Mouse (Mus musculus) hindbrain, embryonic 16.5 days (tissue): ENCODE data around the gene Maml2. TPM values are rescaled to one million over a fixed set of nuclear protein-coding genes. Genes with fewer than 3 reads are reported as not detected.
"Not testable (repeated sequence)": the region's sequence is repeated elsewhere in the genome, so short reads cannot be mapped to it uniquely, and the experiment has no call there.

Experiments
- ATAC-seq: fragments of 200-750 bp; cut with Nextera tagmentation; 2 replicates; pipeline ENCODE4 v1.8.0; 2017; ENCODE audit warnings: moderate TSS enrichment, moderate library complexity
- H3K27ac ChIP-seq: fragments of 300-500 bp; sonication (generic); 2 replicates; pipeline ENCODE4 v1.5.1; 2014; ENCODE audit warnings: low read depth, mild to moderate bottlenecking, control low read depth, low read length, moderate library complexity
- H3K27me3 ChIP-seq: fragments of 300-500 bp; sonication (generic); replicated peaks from 2 replicates; pipeline ENCODE4 v1.6.1; 2014; ENCODE audit warnings: low read length; ENCODE audit not compliant: control insufficient read depth, insufficient read depth
- H3K36me3 ChIP-seq: fragments of 300-500 bp; sonication (generic); 2 replicates; pipeline ENCODE4 v1.6.1; 2014; ENCODE audit warnings: mild to moderate bottlenecking, low read length, moderate library complexity, mixed read lengths; ENCODE audit not compliant: control insufficient read depth, insufficient read depth
- H3K4me1 ChIP-seq: fragments of 300-500 bp; sonication (generic); 2 replicates; pipeline ENCODE4 v1.6.1; 2014; ENCODE audit warnings: low read depth, low read length; ENCODE audit not compliant: control insufficient read depth, insufficient read depth
- H3K4me2 ChIP-seq: fragments of 300-500 bp; sonication (generic); 2 replicates; pipeline ENCODE4 v1.6.1; 2014; ENCODE audit warnings: mild to moderate bottlenecking, low read length, control low read depth, moderate library complexity
- H3K4me3 ChIP-seq: fragments of 300-500 bp; sonication (generic); 2 replicates; pipeline ENCODE4 v1.5.1; 2014; ENCODE audit warnings: mild to moderate bottlenecking, low read length, control low read depth, moderate library complexity
- H3K9ac ChIP-seq: fragments of 300-500 bp; sonication (generic); 2 replicates; pipeline ENCODE4 v1.6.1; 2014; ENCODE audit warnings: low read depth, mild to moderate bottlenecking, control low read depth, low read length, moderate library complexity
- H3K9me3 ChIP-seq: fragments of 300-500 bp; sonication (generic); 2 replicates; pipeline ENCODE4 v1.6.1; 2014; ENCODE audit warnings: mild to moderate bottlenecking, low read length, moderate library complexity; ENCODE audit not compliant: control insufficient read depth
- WGBS: fragments of 180-500 bp; shearing (Covaris S2); extraction: QIAGEN DNeasy Blood & Tissue Kit; methylation state at CpG from one replicate; pipeline ENCODE4 v1.1.7; 2014; 5-methylcytosine and 5-hydroxymethylcytosine counted together
- microRNA-seq: library from miRNA; unstranded; fragments of <30 nt; microRNA quantifications from one replicate; pipeline ENCODE4, GENCODE M21; 2017
- polyA plus RNA-seq: library from polyadenylated mRNA; unstranded; fragments of >200 nt; fragmentation: Nextera tagmentation; extraction: Ambion mirVana; gene quantifications from 2 replicates; pipeline ENCODE4 v1.2.1, GENCODE M21; 2015

The Maml2 gene
- polyA plus RNA-seq, 1 experiment from 2014 or later = 10.8 TPM

GRCm38 (mm10) chr9:13715891-13716290 is 418.1 kb downstream of the Maml2 start:
- not testable (repeated sequence) for H3K4me2 ChIP-seq, ATAC-seq, H3K9me3 ChIP-seq, H3K4me1 ChIP-seq, H3K4me3 ChIP-seq, H3K9ac ChIP-seq, H3K36me3 ChIP-seq, H3K27me3 ChIP-seq, H3K27ac ChIP-seq
- WGBS = 69% methylated on average over 2 of the region's 2 CpGs

- H3K9me3 ChIP-seq = no peaks in the 10 kb centered on the region
- H3K4me2 ChIP-seq = no peak overlapping the region
- WGBS = 25% methylated on average over 8 of the region's 8 CpGs
- peak; percentile 78 for ATAC-seq
- H3K36me3 ChIP-seq = no peaks in the 10 kb centered on the region
- H3K27ac ChIP-seq = no peak overlapping the region
- H3K9ac ChIP-seq = no peak overlapping the region
- no peak overlapping the region for H3K4me3 ChIP-seq
- no peaks in the 10 kb centered on the region; the same call in 1 of the 2 replicates for H3K4me1 ChIP-seq
- H3K27me3 ChIP-seq = no peaks in the 10 kb centered on the region
Observed at GRCm38 (mm10) chr9:13716316-13717099, 418.8 kb downstream of the Maml2 start.

- Histone ChIP-seq H3K36me3 (no peaks in the 10 kb centered on the region), H3K4me3 (peak within 1 kb of the TSS; percentile 97), H3K9me3 (no peaks in the 10 kb centered on the region), H3K4me1 (peaks cover 11% of the 10 kb centered on the region), H3K4me2 (peak within 1 kb of the TSS; percentile 88), H3K27ac (peak within 1 kb of the TSS; percentile 93), H3K27me3 (no peaks in the 10 kb centered on the region), H3K9ac (peak within 1 kb of the TSS; percentile 99)
- ATAC-seq = no peak
- 46% methylated on average over 2 of the region's 2 CpGs for WGBS
Observed at GRCm38 (mm10) chr9:13748404-13748797, 450.6 kb downstream of the Maml2 start, which contains the start of gene Mtmr2. Mtmr2 (plus strand) TSS chr9:13748410.

GRCm38 (mm10) chr9:13748798-13749674 is 451.3 kb downstream of the Maml2 start:
- Histone ChIP-seq H3K4me3 (peak overlapping the region; percentile 97), H3K4me1 (peaks cover 11% of the 10 kb centered on the region), H3K9me3 (no peaks in the 10 kb centered on the region; the same call in 1 of the 2 replicates), H3K9ac (peak overlapping the region; percentile 99), H3K4me2 (peak overlapping the region; percentile 88), H3K27ac (peak overlapping the region; percentile 93), H3K36me3 (no peaks in the 10 kb centered on the region), H3K27me3 (no peaks in the 10 kb centered on the region)
- under 1% methylated on average over 58 of the region's 60 CpGs for WGBS
- ATAC-seq = peak; percentile 99

GRCm38 (mm10) chr9:13749675-13749998 is 451.9 kb downstream of the Maml2 start:
- H3K36me3 ChIP-seq = no peaks in the 10 kb centered on the region
- peak overlapping the region; percentile 93 for H3K27ac ChIP-seq
- H3K4me3 ChIP-seq = peak overlapping the region; percentile 97
- H3K4me2 ChIP-seq = peak overlapping the region; percentile 88
- 4% methylated on average over 7 of the region's 7 CpGs for WGBS
- no peaks in the 10 kb centered on the region for H3K27me3 ChIP-seq
- H3K9me3 ChIP-seq = no peaks in the 10 kb centered on the region; the same call in 1 of the 2 replicates
- H3K9ac ChIP-seq = peak overlapping the region; percentile 99
- H3K4me1 ChIP-seq = peaks cover 11% of the 10 kb centered on the region
- ATAC-seq = no peak

GRCm38 (mm10) chr9:13752543-13752942 is 454.8 kb downstream of the Maml2 start:
- Histone ChIP-seq H3K4me1 (peaks cover 11% of the 10 kb centered on the region), H3K4me2 (no peak overlapping the region), H3K9me3 (no peaks in the 10 kb centered on the region; the same call in 1 of the 2 replicates), H3K9ac (no peak overlapping the region), H3K27me3 (no peaks in the 10 kb centered on the region), H3K4me3 (no peak overlapping the region), H3K36me3 (no peaks in the 10 kb centered on the region), H3K27ac (no peak overlapping the region)
- 70% methylated on average over 4 of the region's 4 CpGs for WGBS
- no peak for ATAC-seq

Small RNA genes lying within 50 kb of the gene (microRNA-seq; reads per million reads assigned to microRNA genes)
- gene Gm22643 = not detected

Other genes starting within 250 kb of the Maml2 start
- gene Jrkl, start 52.1 kb upstream of the Maml2 start, polyA plus RNA-seq = 8.6 and 9.8 TPM in 2 replicates
- gene Ccdc82, start 51.0 kb upstream of the Maml2 start, polyA plus RNA-seq = 13.2 and 14.2 TPM in 2 replicates
- gene Gm17571, start 148.8 kb downstream of the Maml2 start, polyA plus RNA-seq = not detected in 2 replicates